Mouse (Mus musculus) thymus, postnatal 10 days (tissue): Measurements from ENCODE around the gene Rreb1.
A peak's percentile ranks its signal among the peaks of the same experiment; 100 is the strongest.

Source experiments
- DNase-seq, 2 experiments: peaks; one replicate each; pipeline ENCODE4 v3.0.0; 2021; ENCODE audit warnings: low spot score in 2 of 2

Rreb1 gene

DNA sequence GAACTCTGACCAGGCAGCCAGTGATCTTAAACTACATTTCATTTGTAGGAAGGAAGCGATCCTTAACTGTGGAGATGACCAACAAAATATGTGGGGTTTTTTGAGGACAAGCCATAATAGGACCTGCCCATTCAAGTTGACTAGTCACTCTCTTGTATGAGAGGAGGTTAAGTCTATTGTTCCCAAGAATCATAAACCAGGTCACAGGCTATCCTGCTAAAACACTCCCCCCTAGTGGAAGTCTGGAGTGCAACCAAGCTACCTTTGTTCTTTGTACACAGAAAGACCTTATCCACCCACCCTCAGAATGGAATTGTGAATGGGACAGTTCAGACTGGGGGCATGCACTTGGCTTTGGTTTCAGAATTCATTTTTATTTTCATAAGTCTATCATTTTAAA lies 166.1 kb downstream of the Rreb1 start:
- DNase-seq = peak; percentile 54 to 75

DNA sequence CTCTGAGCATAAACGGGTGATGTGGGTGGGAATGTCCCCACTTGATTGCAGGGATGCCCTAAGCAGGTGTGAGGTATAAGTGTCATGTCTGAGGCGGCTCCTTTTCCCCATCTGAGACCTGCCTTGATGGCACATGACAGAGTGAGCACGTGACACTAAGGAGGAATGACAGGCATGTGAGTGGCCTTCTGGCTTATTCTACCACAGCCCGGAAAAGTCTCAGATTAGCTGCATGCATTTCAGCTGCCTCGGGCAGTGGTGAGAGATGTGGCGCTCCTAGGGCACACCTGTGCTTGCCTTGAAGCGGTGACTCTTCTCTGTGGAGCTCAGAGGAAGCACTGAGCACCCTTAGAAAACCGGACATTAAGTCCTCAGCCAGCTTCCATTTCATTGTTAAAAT lies 167.2 kb downstream of the Rreb1 start:
- no peak for DNase-seq

DNA sequence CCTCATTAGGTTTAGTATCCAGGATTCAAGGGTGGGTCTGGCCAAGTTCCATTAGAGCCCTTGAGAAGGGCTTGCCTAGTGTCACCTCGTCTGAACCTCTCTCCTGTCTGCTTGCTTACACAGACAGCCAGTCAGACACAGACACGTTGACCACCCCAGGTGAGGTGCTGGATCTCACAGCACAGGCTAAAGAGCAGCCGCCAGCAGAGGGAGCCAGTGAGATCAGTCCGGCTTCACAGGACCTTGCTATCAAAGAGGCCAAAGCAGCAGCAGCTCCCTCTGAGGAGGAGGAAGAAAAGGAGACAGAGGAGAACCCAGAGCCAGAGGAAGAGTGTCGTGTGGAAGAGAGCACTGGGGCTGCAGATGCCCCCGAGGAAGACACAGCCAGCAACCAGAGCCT lies 168.5 kb downstream of the Rreb1 start:
- DNase-seq = peak; percentile 50 to 84

DNA sequence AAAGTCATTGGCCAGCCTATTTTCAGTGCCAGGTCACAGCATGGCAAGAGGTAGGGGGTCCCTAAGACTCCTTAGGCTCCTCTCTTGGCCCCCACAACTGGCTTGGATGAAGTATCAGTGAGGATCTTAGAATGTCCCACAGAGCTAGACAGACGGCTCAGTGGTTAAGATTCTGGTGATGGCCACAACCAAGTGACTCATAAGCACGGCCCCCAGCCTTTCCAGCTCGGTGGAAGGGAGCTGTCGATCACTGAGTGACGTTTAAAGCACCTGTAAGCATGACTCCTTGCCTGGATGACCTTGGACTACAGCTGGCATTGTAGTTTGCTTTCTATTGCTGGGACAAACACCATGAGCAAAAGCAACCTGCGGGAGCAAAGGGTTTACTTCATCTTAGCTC lies 174.8 kb downstream of the Rreb1 start:
- DNase-seq = no peak

DNA sequence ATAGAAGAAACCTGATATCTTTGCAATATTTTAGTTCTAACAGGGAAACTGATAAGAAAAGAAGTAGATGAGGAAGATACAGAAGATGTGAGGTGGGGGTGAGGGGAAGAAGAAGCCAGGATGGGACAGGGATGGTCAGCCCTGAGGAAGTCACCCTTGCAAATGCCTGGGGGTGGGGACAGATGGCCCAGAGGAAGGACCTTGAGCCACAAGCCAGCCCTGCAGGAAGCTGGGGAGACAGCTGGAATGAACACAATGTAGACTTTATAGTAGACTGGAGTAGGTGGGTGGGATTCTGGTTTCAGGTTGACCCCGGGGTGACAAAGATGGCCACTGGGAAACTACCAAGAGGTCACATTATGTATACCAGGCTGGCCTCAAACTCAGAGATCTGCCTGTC lies 176.1 kb downstream of the Rreb1 start:
- DNase-seq = no peak

DNA sequence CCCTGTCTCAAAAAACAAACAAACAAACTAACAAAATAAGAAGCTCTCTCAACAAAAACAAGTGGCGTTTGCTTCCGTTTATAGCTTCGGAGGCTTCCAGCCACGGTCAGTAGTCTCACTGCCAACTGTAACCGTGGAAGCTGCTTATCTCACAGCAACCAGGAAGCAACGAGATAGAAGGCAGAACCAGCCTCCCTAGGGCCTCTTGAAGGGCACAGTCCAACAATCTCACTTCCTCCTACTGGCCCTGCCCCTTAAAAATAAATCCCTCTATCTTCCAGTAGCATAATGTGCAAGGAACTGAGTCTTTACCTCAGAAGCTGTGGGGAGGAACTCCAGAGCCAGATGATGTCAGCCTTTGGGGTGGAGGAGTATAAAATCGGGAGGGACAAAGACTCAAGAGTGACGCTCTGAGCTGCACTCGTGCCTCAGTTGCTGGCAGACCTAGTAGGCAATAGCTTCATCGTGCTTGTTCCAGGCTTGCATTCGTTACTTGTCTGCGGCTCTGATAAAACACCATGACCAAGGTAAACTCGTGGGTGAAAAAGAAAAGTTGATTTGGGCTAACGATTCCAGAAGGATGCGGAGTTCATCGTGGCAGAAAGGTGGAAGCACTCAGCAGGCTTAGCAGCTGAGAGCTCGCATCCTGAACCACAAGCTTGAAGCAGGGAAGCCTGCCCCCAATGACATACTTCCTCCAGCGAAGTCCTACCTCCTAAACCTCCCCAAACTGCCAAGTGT lies 180.5 kb downstream of the Rreb1 start:
- DNase-seq = no peak

DNA sequence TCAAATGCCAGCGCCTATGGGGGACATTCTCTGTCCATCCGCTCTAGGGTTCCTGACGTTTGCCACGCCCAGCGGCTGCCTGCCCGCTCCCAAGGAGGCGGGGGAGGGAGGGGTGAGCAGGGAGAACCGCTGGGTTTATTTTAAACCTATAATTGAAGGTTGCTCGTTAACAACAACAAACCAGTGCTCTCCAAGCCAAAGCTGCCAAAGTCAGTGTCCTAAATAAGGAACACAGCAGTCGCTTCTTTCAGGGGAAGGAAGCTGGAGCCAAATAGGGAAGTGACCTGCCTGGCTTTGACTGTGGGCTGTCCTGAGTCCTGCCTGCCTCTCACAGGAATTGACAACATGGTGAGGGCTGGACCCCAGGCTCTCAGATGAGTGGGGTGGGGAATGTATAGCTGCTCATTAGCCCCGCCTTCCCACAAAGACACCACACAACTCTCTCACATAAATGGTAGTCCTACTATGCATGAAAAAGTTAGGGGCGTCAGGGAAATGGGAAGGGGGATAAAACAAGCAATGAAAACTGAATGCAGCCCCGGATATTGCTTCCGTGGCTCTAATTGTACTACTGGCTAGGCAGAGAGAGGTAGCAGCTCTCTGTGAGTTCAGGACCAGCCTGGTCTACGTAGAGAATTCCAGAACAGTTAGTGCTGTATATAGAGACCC lies 181.2 kb downstream of the Rreb1 start:
- no peak for DNase-seq

DNA sequence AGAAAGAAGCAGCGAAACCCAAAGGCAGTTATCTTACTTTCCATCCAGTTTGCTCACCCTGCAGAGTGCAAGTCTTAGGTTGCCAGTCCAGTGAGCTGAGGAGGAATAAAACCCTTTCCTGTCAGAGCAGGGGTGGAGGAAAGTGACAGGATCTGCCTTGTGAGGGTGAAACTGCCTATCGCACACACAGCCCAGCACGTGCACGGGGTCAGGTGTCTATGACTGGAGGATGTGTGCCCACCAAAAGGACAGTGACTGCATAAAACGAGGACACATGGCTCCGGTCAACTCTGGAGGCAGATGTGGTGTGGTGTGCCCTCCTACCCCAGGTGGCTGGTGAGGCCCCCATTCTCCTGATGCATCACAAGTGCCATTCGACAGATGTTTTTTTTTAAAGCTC lies 181.7 kb downstream of the Rreb1 start:
- no peak for DNase-seq

DNA sequence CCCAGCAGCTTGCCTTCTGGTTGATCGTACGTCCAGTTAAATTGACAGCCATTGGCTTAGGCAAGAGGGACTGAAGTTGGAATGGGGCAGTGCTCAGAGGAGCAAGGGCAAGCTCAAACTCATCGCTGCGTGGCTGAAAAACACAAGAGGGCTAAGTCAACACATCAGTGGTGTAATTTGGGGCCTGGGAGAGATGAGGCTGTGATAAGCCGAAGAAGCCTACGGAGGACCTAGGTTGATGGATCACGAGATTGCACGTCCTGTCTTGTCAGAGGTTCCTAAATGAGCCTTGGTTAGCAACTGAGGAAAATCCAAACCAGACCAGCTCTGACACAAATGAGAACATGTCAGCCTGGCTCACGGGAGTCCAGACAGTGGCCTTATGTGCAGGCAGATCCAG lies 184.3 kb downstream of the Rreb1 start:
- no peak for DNase-seq

DNA sequence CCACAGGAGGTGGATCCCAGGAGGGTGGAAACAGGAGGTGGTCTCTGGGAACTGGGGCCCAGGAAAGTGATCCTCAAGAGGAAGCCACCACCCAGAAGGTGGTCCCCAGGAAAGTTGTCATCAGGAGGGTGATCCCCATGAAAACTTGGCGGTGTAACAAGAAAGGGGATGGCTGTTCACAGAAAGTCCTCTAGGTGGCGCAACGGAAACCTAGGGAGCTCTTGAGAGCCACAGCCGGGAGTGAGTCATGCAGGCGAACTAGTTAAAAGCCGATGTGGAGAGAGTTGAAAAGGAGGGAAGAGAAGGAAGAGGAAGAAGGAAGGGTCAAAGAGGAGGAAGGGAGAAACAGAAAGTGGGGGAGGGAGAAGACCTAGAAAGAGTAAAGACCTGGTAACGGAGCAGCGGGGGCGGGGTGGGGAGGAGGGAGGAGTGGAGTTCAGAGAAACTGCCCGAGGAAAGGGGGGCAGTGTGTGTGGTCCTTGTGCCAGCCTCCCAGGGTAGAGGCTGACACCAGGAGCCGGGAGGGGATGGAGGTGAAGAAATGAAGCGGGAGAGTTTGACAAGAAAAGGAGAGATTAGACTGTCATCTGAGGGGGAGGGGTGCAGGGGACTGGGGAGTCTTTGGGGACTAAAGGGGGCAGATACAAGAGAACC lies 185.3 kb downstream of the Rreb1 start:
- DNase-seq = peak; percentile 58 to 82

DNA sequence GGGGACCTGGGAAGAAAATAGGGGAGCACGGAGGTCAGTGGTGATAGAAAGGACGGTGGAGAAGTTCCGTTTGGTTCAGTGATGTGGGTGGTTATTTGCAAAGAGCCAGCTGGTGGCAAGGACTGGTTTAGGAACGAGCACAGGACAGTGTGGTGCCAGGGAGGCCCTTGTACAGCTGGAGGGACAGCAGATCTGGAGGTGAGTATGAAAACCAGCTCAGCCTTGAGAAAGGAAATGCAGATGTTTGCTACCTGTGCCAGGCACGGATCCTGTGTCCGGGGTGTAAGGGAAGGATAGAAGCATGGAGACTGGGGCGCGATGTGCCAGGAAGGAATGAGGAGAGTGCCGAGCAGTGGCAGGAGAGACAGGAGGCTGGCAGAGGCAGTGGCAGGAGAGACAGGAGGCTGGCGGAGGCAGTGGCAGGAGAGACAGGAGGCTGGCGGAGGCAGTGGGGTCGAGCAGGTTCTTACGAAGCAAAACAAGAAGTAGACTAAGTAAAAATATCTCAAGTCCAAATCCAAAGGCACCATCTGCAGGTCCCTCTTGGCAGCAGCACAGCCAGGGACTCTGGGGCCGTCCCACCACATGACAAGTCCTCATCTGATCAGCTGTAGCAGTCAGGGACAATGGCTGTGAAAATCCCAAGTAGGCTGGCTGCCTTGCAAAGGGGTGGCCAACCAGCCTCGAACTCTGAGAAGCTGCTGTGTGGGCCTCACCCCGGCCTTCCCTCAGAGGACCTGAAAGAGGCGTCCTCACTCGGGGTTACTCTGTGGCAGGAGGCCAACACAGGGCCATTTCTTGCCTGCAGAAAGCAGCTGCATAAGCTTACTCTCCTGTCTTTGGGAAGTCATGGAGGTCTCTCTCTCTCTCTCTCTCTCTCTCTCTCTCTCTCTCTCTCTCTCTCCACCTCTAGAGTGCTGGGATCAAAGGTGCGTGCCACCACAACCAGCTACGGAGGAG lies 186.2 kb downstream of the Rreb1 start:
- no peak for DNase-seq

DNA sequence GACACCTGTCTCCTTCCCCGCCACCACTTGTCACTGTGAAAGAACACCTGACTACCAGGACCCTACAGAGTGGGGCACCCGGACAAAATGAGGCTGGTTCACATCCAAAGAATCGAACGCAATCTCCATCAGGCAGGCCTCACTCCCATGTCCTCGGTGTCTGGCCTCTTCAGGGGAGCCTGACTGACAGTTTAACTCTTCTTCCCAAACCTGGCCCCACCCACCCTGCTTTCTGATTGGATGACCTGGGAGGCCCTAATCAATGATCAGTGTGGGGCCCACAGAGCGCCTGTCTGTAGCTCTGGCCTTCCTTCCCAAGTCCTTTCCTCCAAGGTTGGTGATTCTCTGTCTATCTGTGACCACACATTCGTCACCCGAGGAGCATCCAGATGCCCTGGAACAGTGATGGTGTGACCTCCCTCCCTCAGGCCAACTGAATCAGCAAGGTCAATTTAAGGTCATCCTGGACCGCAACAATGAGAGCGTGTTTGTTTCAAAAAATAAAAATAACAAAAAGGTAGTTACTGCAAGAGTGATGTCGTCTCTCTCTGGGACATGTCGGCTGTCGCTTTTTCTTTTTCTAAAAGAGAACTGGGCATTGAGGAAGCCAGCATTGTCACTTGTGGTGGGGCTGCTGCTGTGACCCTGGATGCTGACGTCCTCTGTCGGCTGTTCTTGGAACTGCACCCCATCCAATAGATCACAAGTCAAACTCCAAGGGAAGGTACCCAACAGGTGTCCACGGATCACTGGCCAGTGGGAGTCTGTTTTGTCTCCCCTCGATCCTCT lies 187.1 kb downstream of the Rreb1 start:
- DNase-seq = no peak

DNA sequence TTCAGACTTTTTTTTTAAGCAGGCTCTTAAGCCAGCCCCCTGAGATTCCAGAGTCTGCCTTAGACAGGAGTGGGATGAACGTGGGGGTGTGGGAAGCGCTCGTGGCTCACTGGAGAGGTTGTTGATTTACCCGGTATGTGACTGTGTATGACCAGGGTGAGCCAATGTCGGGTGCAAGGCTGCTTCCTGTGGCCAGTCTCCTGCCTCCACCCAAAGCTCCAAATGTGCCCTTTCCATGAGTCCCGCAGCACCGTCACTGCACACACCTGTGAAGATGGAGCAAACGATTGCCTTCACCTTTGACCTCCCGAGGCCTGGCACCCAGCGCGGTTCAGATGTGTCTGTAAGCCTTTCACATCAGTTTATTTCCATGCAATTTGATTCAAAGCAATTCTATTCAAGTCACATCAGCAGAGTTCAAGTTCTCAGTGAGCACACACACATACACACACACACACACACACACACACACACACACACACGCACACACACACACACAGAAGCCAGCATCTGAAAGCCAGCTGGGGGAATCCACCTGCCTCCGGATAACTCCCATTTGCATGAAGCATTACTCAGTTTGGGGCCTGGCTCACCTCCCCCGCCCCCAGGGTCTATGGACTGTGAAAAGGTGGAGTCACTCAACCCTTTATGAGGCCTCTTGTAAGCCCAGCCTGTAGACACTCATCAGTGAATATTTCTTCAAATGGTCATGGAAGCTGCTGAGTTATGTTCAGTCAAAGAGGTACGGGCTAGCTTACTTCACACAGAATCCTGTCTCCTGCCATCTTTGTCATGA lies 188.3 kb downstream of the Rreb1 start:
- DNase-seq = no peak

DNA sequence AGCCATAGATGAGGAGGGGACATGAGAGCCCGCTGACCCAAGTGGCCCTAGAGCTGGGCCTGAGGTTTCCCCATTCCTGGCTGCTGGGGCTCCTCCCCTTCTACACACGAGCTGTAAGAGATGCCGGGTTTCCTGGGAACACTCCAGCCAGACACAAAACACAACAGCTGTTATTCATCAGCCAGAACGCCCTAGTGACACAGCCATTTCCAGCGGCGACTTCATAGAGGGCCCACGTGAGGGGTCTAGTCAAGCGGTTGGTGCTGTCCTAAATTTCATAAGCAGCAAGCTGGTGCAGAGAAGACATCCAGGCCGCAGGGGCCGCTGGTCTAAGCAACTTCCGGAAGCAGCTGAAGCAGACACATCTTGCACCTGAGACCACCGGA lies 188.8 kb downstream of the Rreb1 start:
- no peak for DNase-seq

DNA sequence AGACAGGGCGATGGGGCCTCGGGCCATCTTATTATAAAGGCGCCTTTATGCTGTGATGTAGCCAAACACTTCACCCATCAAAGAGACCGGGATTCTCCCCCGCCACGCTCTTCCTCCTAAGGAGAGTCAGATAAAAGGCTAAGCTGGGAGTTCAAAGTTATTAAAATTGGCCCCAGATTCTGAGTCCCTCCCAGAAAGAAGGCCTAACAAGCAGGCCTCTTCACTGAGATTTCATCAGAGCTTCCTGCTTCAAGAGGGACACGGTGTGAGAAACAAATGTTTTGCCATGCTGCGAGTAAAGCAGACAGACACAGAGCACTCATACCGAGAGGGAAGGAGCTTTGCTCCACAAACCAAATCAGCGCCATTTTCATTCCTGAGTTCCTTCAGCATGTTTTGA lies 189.4 kb downstream of the Rreb1 start:
- no peak for DNase-seq

DNA sequence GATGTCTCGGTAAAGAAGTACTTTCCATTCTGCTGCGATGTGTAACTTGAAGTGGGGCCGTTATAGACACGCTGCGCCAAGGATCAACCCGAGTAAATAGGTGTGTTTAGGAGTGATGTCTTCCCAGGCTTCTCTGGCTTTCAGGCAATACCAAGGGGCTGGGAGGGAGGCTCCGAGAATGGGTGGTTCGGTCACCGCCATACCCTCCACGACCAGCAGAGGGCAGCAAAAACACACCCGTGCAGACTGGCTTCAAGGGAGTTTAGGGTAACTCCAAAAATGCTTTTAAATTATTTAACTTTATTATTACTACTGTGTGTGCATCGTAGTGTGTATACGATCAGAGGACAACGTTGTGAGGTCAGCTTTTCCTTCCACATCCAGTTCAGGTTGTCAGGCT lies 191.1 kb downstream of the Rreb1 start:
- DNase-seq = peak; percentile 73 to 90

DNA sequence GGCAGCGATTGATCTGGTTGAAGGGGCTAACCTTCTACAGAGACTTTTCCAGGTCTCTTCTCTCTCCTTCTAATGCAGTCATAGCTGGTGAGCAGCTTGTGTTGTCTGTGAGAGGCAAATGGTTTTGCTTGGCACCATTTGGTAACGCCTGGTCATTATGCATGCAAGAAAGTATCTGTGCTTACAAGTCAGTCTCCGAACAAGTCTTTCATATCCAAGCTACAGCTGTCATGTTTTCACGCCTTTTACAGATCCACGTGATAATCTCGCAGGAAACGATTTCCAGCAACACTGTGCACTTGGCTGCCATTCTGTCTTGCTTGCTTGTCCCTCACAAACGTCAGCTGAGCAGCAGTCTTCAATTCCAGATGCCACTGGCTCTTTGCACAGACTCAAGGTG lies 191.8 kb downstream of the Rreb1 start:
- no peak for DNase-seq

DNA sequence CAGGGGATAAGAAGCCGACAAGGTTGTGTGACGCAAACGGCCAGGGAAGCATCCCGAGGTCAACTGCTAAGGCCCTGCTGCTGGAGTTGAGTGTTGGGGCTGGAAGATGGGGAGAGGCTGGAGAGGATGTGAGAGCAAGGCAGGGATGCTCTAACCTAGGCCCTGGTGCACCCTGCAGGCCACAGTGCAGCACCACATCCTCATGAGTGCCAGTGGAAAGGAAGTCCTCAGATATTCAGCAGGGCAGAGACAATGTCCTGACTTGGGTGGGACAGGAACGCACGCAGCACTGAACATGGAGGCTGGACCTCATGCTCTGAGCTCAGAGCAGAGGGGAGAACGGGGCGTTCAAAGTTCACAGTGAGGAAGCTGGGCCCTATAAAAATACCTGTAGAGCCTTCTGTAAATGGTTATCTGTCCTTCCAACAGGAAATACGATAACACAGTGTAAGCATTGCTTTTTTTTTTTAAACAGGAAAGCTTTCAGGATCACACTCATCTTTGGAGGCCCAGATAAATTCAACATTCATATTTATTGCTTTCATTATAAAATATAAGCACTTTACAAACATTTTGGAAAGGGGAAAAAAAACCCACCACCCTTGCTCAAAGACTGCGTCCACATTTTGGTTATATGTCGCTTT lies 192.8 kb downstream of the Rreb1 start:
- DNase-seq = no peak

DNA sequence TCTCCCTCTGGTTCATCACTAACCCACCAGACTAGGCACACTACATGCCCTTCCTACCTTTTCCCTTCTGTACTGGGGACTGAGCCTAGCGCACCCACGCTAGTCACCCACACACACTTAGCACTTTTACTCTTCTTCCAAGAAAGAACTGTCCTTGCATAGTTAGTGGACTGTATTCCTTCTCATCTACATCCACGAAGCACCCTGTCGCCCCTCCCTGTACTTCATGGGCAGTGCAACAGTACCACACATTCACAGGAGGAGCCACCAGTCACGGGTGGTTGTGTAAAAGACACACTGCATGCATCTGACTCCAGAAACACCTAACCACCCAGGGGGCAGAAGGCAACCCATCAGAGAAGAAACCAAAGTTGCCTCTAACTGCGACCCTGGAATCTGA lies 195.8 kb downstream of the Rreb1 start:
- no peak for DNase-seq

DNA sequence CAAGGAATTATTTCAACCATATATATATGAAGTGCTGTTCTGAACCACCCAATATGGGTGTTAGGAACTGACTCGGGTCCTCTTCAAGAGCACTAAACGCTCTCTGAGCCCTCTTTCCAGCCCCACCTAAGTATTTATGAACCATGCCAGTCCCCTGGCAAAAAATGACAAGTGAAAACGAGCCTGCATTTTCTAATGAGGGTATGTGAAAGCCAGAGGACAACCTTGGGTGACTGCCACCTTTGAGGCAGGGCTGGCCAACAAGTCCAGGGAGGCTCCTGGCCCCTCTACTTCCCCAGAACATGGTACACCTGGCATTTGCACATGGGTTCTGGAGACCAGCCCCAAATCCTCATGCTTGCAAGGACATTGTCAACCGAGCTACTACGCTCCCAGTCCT lies 196.5 kb downstream of the Rreb1 start:
- no peak for DNase-seq
